Mouse (Mus musculus): ENCODE data around the gene Smyd4.
"Not testable (repeated sequence)": the region's sequence is repeated elsewhere in the genome, so short reads cannot be mapped to it uniquely, and the experiment has no call there.

Gene Smyd4

DNA sequence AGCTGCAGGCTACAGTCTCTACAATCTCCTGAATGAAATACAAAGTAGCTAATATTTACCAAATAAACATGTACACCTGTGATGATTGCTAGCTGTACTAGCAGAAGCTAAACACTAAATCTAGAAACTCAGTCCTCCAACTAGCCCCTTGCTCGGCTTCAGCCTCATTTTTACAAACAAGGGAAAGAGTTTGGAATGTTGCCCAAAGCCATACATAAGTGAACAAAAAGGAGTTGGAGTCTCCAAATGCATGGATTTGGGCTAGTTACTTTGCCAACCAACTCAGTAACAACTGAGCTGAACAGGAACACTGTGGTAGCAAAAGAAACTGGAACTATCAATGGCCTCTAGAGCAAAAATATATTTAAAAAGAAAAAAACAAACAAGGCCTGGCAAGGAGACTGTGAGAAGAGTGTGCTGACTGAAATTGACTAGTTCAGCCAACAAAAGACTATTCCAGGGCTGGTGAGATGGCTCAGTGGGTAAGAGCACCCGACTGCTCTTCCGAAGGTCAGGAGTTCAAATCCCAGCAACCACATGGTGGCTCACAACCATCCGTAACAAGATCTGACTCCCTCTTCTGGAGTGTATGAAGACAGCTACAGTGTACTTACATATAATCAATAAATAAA, 1.6 kb upstream of the Smyd4 start:
- no peak for DNase-seq (ENCODE audit: low spot score)

GRCm38 (mm10) chr11:75347188-75347585, 1.0 kb upstream of the Smyd4 start:
- DNase-seq (ENCODE audit: low spot score) = no peak

GRCm38 (mm10) chr11:75347596-75347995, 637 bp upstream of the Smyd4 start:
- DNase-seq (ENCODE audit: low spot score) = no peak

- DNase-seq (ENCODE audit: low spot score) = no peak
These were observed 643 bp downstream of the Smyd4 start for GRCm38 (mm10) chr11:75348890-75349261.

DNA sequence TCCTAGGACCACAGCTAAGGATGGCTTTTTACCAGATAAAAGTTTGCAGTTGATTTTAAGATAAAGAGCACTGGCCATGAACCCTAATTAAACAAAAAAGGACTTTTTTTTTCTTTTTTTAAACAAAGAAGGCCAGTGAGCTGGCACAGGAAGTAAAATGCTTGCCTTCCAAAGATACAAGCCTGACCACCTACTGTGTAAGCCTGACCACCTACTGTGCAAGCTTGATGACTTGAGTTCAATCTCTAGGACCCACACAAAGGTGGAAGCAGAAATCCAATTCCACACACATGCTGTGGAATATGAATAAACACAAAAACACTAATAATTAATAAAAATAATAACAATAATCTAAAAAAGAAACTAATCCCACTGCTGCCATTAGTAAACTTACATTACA, 3.0 kb downstream of the Smyd4 start:
- no peak for DNase-seq (ENCODE audit: low spot score)

GRCm38 (mm10) chr11:75355475-75355874, 7.2 kb downstream of the Smyd4 start:
- no peak for DNase-seq (ENCODE audit: low spot score)

- DNase-seq (ENCODE audit: low spot score) = no peak
These were observed 28.9 kb downstream of the Smyd4 start for GRCm38 (mm10) chr11:75377125-75377524.

- DNase-seq (ENCODE audit: low spot score) = not testable (repeated sequence)
These were observed 30.6 kb downstream of the Smyd4 start for GRCm38 (mm10) chr11:75378786-75379185.

GRCm38 (mm10) chr11:75383529-75383928, 35.3 kb downstream of the Smyd4 start:
- DNase-seq (ENCODE audit: low spot score) = not testable (repeated sequence)

- DNase-seq (ENCODE audit: low spot score) = no peak
These were observed 47.4 kb downstream of the Smyd4 start for GRCm38 (mm10) chr11:75395611-75396010.

DNA sequence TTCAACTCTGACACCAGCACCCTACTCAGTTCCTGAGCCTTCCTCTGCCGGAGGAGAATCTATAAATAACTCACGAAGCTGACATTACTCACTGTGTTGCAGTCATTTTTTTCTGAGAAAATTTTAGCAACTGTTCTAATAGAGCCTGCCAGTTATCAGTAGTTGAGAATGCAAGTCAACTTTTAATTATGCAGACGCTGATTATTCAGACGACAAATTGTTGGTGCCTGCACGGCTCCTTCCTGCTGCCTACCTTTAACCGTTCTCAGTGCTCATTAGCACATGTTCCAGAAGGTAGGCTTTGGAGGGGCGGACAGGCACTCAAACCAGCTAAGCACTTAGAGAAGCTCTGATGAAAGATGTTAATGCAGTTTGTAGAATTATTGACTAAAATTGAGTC, 49.2 kb downstream of the Smyd4 start:
- DNase-seq (ENCODE audit: low spot score) = no peak

DNA sequence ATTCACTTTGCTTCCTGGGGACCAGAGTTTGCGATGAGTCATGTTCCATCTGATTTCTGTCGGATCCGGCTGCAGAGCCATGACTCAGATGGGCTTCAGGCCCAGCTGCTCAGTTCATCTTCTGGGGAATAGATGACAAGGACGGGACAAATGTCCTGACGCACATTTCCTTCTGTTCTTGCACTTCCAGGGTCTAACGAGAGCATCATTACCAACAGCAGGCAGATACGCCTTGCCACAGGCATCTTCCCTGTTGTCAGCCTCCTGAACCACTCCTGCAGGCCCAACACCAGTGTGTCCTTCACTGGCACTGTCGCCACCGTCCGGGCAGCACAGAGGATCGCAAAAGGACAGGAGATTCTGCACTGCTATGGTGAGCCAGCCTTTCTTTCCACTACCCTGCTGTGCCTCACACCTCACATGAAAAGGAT, 51.2 kb downstream of the Smyd4 start:
- DNase-seq (ENCODE audit: low spot score) = no peak

- DNase-seq (ENCODE audit: low spot score) = no peak
These were observed 51.9 kb downstream of the Smyd4 start for GRCm38 (mm10) chr11:75400099-75400498.

DNA sequence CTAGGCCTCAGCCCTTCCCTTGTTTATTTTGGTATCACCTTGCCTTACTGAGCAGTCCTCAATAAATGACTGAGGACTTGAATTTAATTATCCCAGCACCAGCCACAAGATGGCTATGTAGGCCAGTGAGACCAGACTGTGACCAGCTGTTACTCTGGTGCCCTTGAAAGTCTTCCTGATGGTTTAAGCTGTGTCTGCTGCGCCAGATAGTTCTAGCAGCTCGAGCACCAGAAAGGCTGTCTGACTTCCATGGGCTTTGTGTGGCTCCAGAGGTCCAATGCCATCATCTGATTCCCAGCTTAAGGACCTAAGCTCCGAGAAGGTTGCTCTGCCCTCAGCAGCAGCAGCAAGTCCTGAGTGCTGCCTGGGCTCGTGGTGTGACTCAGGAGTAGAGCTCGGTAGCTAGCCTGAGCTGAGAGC, 54.0 kb downstream of the Smyd4 start:
- DNase-seq (ENCODE audit: low spot score) = peak; percentile 71

- peak; percentile 60 for DNase-seq (ENCODE audit: low spot score)
These were observed 55.2 kb downstream of the Smyd4 start for GRCm38 (mm10) chr11:75403301-75404052.

DNA sequence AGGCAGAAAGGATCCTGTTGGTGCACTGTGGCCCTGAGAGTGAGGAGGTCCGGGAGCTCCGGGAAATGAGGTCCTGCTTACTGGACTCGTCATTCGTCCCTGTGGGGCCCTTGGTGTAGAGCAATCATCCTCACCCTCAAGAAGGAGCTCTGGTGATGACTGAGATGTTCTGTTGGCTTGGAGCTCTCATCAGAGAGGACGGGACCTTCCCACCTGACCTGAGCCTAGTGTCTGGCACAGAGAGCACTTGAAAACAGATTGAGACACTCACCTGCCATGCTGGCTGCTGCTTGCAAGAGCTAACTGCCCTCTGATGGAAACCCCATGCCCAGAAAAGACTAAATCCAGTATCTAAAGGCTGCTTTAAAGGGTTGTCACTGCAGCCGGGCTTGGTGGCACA, 56.6 kb downstream of the Smyd4 start:
- no peak for DNase-seq (ENCODE audit: low spot score)

- no peak for DNase-seq (ENCODE audit: low spot score)
These were observed 57.9 kb downstream of the Smyd4 start for GRCm38 (mm10) chr11:75406104-75406503.

DNA sequence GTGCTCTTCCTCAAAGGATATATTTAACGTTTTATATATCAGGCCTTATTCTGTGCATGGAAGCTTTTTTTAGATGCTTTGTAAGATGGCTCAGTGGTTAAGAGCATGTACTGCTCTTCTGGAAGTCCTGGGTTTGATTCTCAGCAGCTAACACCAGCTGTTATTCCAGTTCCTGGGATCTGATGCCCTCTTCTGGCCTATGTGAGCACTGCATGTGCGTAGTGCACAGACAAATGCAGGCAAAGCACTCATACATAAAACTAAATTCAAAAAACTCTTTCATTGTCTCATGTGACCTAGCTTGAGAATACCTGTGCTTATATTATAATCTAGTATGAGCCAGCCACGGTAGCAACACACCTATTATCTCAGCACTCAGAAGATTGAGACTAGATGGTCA, 58.6 kb downstream of the Smyd4 start:
- peak; percentile 50 for DNase-seq (ENCODE audit: low spot score)

GRCm38 (mm10) chr11:75409679-75410575, 61.7 kb downstream of the Smyd4 start:
- no peak for DNase-seq (ENCODE audit: low spot score)

DNA sequence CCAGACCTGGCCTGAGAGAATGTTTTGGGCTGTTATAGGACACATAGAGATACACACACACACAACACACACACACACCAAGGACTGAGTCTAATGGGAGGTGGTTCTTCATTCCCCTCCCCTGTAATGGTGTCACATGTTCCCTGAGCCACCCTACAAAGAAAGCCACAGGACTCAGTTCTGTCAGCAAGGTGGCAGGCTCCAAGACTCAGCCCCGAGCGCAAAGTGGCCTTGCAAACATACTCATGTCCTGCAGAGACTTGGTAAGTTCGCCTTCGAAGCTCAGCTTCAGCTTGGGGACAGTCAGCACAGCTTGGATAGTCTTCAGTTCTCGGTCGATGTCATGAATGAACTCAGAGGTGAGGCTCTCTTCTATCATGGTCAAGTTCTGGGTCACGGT, 62.4 kb downstream of the Smyd4 start:
- no peak for DNase-seq (ENCODE audit: low spot score)

GRCm38 (mm10) chr11:75415096-75415495, 66.9 kb downstream of the Smyd4 start:
- DNase-seq (ENCODE audit: low spot score) = no peak

DNA sequence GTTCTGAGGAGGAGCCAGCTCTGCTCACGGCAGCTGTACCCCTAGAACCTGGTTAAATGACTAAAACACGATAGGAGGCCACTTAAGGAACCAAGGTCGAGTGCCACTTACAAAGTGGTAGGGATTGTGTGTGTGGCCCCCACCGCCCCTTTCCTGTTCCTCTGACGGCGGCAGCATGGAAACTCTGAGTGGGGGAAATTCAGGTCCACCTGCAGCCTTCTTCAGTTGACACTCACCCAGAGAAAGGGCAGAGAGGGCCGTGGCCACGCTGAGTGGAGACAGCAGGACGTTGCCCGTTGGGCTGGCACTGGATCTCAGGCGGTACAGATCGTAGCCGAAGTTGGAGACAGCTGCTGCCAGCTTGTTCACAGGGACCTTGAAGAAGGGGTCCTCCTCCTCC, 67.8 kb downstream of the Smyd4 start:
- DNase-seq (ENCODE audit: low spot score) = no peak

DNA sequence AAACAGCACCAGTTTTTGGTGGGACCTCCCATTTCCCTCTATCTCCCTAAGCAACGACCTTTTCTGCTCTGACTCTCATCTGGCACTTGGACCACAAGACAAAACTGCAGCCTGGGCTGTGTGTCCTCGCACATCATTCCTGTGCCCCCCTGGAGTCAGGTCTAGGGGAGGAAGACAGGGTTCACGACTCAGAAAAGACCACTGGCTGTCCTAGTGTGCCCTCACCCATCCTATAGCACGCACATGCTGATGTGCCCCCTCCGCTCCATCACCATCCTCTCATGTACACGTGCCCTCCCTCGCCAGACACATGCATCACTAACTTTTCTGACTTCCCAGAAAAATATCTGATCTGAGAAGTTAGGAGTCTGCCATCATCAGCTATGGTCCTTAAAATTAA, 71.8 kb downstream of the Smyd4 start:
- DNase-seq (ENCODE audit: low spot score) = no peak
